Mouse (Mus musculus): ENCODE data around the gene Tor3a. TPM values are rescaled to one million over a fixed set of nuclear protein-coding genes. Genes with fewer than 3 reads are reported as not detected.
"Not testable (repeated sequence)": the region's sequence is repeated elsewhere in the genome, so short reads cannot be mapped to it uniquely, and the experiment has no call there.

The Tor3a gene
- total RNA-seq, 2 experiments from 2014 or later, result 5.9 to 7.1 TPM

- DNase-seq, result no peak
Observed at GRCm38 (mm10) chr1:156669208-156669983, 4.8 kb downstream of the Tor3a start.

- no peak for DNase-seq
Observed at GRCm38 (mm10) chr1:156668602-156669001, 5.6 kb downstream of the Tor3a start.

- DNase-seq, result no peak
Observed at GRCm38 (mm10) chr1:156667141-156667926, 6.8 kb downstream of the Tor3a start.

- no peak for DNase-seq
Observed at GRCm38 (mm10) chr1:156665777-156666176, 8.4 kb downstream of the Tor3a start.

GRCm38 (mm10) chr1:156660660-156661236 lies 13.4 kb downstream of the Tor3a start:
- DNase-seq, result not testable (repeated sequence)

- DNase-seq, result no peak
Observed at GRCm38 (mm10) chr1:156659906-156660659, 14.1 kb downstream of the Tor3a start.

GRCm38 (mm10) chr1:156658676-156659075 lies 15.5 kb downstream of the Tor3a start:
- no peak for DNase-seq

- DNase-seq, result no peak
Observed at GRCm38 (mm10) chr1:156657523-156657922, 16.6 kb downstream of the Tor3a start.

GRCm38 (mm10) chr1:156654735-156655530 lies 19.2 kb downstream of the Tor3a start:
- DNase-seq, result no peak

- DNase-seq, result no peak
Observed at GRCm38 (mm10) chr1:156652189-156652822, 21.9 kb downstream of the Tor3a start.

GRCm38 (mm10) chr1:156650631-156651030 lies 23.5 kb downstream of the Tor3a start:
- no peak for DNase-seq

GRCm38 (mm10) chr1:156648705-156649104 lies 25.5 kb downstream of the Tor3a start:
- DNase-seq, result no peak

- no peak for DNase-seq
Observed at GRCm38 (mm10) chr1:156645971-156646370, 28.2 kb downstream of the Tor3a start.

GRCm38 (mm10) chr1:156644780-156645523 lies 29.2 kb downstream of the Tor3a start:
- no peak for DNase-seq

- DNase-seq, result no peak
Observed at GRCm38 (mm10) chr1:156644061-156644460, 30.1 kb downstream of the Tor3a start.

- no peak for DNase-seq
Observed at GRCm38 (mm10) chr1:156642813-156643212, 31.3 kb downstream of the Tor3a start.

- DNase-seq, result no peak
Observed at GRCm38 (mm10) chr1:156641808-156642207, 32.3 kb downstream of the Tor3a start.

- no peak for DNase-seq
Observed at GRCm38 (mm10) chr1:156640577-156640976, 33.6 kb downstream of the Tor3a start.

- DNase-seq, result no peak
Observed at GRCm38 (mm10) chr1:156639455-156639854, 34.7 kb downstream of the Tor3a start.

- no peak for DNase-seq
Observed at GRCm38 (mm10) chr1:156635148-156635547, 39.0 kb downstream of the Tor3a start.
